ENCODE assay signal across 8 mouse cellular contexts in the genomic region with DNA sequence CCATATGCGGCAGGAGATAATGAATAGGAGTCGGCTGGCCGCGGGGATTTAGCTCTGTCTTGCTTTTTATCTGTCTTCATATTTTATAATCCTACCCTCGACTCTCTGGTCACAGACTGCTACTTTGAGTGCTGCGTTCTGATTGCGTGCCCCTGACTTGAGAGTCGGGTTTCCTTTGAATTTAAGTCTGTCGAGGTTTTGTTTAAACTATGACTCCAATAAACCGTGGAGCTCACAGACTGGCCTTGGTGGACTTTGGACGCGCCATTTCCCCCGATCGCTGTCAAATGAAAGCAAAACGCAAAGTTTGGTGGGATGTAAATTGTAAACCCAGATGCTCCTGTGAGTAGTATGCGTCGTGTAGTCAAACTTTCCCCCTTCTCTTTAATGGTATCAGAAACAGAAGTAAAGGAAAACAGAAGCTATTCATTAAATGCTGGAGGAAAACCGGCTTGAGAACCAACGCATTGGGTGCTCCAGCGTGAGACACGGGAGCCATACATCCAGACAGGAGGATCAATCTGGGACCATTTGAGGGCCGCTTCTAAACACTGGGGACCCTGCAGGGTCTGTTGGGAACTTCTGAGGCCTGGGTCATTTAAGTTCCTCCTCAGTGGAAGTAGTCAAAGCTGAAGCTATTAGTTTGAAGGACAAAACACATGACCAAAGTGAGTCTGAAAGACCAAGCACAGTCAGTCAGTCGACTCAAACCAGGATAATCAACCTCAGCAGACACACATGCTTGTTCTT. TPM values are rescaled to one million over a fixed set of nuclear protein-coding genes. Genes with fewer than 3 reads are reported as not detected.
A peak's percentile ranks its signal among the peaks of the same experiment; 100 is the strongest.
DNase-seq lines count a peak whose midpoint lies in the region; ATAC-seq and TF ChIP-seq lines count a peak whose summit lies in the region.

No protein-coding gene starts in this region.

- peaks cover 31% of the 10 kb centered on the region for H3K4me1 ChIP-seq in kidney, embryonic 15.5 days
- peaks cover 18% of the 10 kb centered on the region for H3K4me1 ChIP-seq in neural tube, embryonic 11.5 days (ENCODE audit: control insufficient read depth, insufficient read depth, low read length)

- 2% methylated on average over 23 of the region's 23 CpGs for WGBS in kidney, embryonic 15.5 days
- WGBS in neural tube, embryonic 11.5 days = under 1% methylated on average over 23 of the region's 23 CpGs

- H3K4me3 ChIP-seq in layer of hippocampus, adult 2 months = peak overlapping the region; percentile 88
- peak overlapping the region; percentile 66 for H3K4me3 ChIP-seq in kidney, embryonic 15.5 days (replicated peaks)
- peak overlapping the region; percentile 79 for H3K4me3 ChIP-seq in neural tube, embryonic 11.5 days (ENCODE audit: low read depth, low read length)

- H3K4me2 ChIP-seq in kidney, embryonic 15.5 days = peak overlapping the region; percentile 94
- peak overlapping the region; percentile 99 for H3K4me2 ChIP-seq in neural tube, embryonic 11.5 days (ENCODE audit: low read depth)

- H3K9ac ChIP-seq in kidney, embryonic 15.5 days = peak overlapping the region; percentile 49
- peak overlapping the region; percentile 33 for H3K9ac ChIP-seq in neural tube, embryonic 11.5 days (ENCODE audit: low read length)

- no peaks in the 10 kb centered on the region for H3K9me3 ChIP-seq in kidney, embryonic 15.5 days (replicated peaks)
- H3K9me3 ChIP-seq in neural tube, embryonic 11.5 days (ENCODE audit: control insufficient read depth, low read length) = no peaks in the 10 kb centered on the region

- H3K27ac ChIP-seq in layer of hippocampus, adult 2 months = peak overlapping the region; percentile 90
- peak overlapping the region; percentile 97 for H3K27ac ChIP-seq in kidney, embryonic 15.5 days
- no peak overlapping the region; the same call in 1 of the 2 replicates for H3K27ac ChIP-seq in neural tube, embryonic 11.5 days (ENCODE audit: low read depth, low read length)

- ATAC-seq in kidney, embryonic 15.5 days (replicated peaks; ENCODE audit: low FRiP score) = peak; percentile 15
- ATAC-seq in neural tube, embryonic 11.5 days (ENCODE audit: insufficient read depth, low FRiP score, low TSS enrichment) = no peak; the same call in 1 of the 2 replicates
- ATAC-seq in erythroid progenitor cell, adult 5-6 weeks (replicated peaks; ENCODE audit: low FRiP score, poor library complexity, severe bottlenecking) = no peak

- no peaks in the 10 kb centered on the region for H3K36me3 ChIP-seq in kidney, embryonic 15.5 days
- no peaks in the 10 kb centered on the region for H3K36me3 ChIP-seq in neural tube, embryonic 11.5 days (ENCODE audit: control insufficient read depth, insufficient read depth, low read length)

- DNase-seq in layer of hippocampus, adult 2 months (ENCODE audit: low spot score in 2 of 2) = no peak
- DNase-seq in layer of hippocampus, postnatal 14 days (ENCODE audit: low spot score in 2 of 2) = no peak
- peak; percentile 54 for DNase-seq in embryo, embryonic 9.5 days (ENCODE audit: extremely low spot score)
- peak; percentile 52 for DNase-seq in neural tube, embryonic 11.5 days (ENCODE audit: low spot score)
- DNase-seq in cerebellum, postnatal 14 days = no peak
- no peak for DNase-seq in cerebellum, postnatal 10 days

- no peak for TF ChIP-seq CTCF in layer of hippocampus, adult 2 months (conservative IDR thresholded peaks at IDR 0.05)

- peaks cover 9% of the 10 kb centered on the region for H3K27me3 ChIP-seq in kidney, embryonic 15.5 days
- H3K27me3 ChIP-seq in neural tube, embryonic 11.5 days (ENCODE audit: control insufficient read depth, insufficient read depth, low read length) = peaks cover 12% of the 10 kb centered on the region; the same call in 1 of the 2 replicates

RNA-seq across cellular contexts. Expression of gene Fzd1, which starts 0.7 kb away (rescaled TPM):
- total RNA-seq in layer of hippocampus, adult 2 months (2021) = 1 to 10 TPM; 9.3 to 9.4 TPM
- total RNA-seq in layer of hippocampus, postnatal 14 days (2021) = 10 to 100 TPM; 16.5 to 20.1 TPM
- 38.2 and 41.6 TPM in 2 replicates for polyA plus RNA-seq in kidney, embryonic 15.5 days (2015; fragmentation: Nextera tagmentation; extraction: Ambion mirVana)
- polyA plus RNA-seq in neural tube, embryonic 11.5 days (2014; fragmentation: Nextera tagmentation; extraction: Ambion mirVana) = 18.8 and 19.7 TPM in 2 replicates
- not detected in 2 replicates for total RNA-seq in erythroid progenitor cell, adult 5-6 weeks (2015; ENCODE audit: low replicate concordance)
- total RNA-seq in erythroid progenitor cell, adult 5-6 weeks (2017; ENCODE audit: low replicate concordance) = not detected in 2 replicates

Comparison
In these comparisons a context has a peak if more than half of its experiments do, and no peak if none do; other contexts are left out.
1. DNase-seq: peak in embryo, embryonic 9.5 days (single experiment) and neural tube, embryonic 11.5 days (single experiment); none in layer of hippocampus, adult 2 months (0 of 2), layer of hippocampus, postnatal 14 days (0 of 2), cerebellum, postnatal 14 days (0 of 2) and cerebellum, postnatal 10 days (0 of 2).
2. RNA of gene Fzd1, which starts 0.7 kb away (total RNA-seq): 16.5 to 20.1 TPM in layer of hippocampus, postnatal 14 days and 9.3 to 9.4 TPM in layer of hippocampus, adult 2 months; not detected in erythroid progenitor cell, adult 5-6 weeks; every median in the first group is over 10 times any median in the second.
3. Peak in every context shown above with its lines, with median percentiles within 50 percentile points of each other: H3K4me3 ChIP-seq.